Comparison of ENCODE assay signal across 12 mouse cellular contexts in genomic region chr7:133848180-133848579, GRCm38 (mm10).
"Had no signal": no experiment of that assay in that cellular context is flagged by ENCODE, and none has a peak within 500 bp of the region (broad histone marks: within the 10 kb centered on the region; RNA-seq: fewer than 3 reads in every experiment).

No protein-coding gene starts in this region.

- H3K4me3 ChIP-seq: layer of hippocampus, adult 2 months; limb, embryonic 12.5 days; liver, embryonic 13.5 days; midbrain, embryonic 13.5 days; stomach, embryonic 15.5 days had no signal

- H3K27ac ChIP-seq: layer of hippocampus, adult 2 months; limb, embryonic 12.5 days; liver, embryonic 13.5 days; midbrain, embryonic 13.5 days; stomach, embryonic 15.5 days had no signal

- H3K4me2 ChIP-seq: limb, embryonic 12.5 days; liver, embryonic 13.5 days; midbrain, embryonic 13.5 days; stomach, embryonic 15.5 days had no signal

- ATAC-seq: liver, postnatal 0 days; midbrain, embryonic 13.5 days had no signal

- H3K4me1 ChIP-seq: limb, embryonic 12.5 days; liver, embryonic 13.5 days; midbrain, embryonic 13.5 days; stomach, embryonic 15.5 days had no signal

- H3K36me3 ChIP-seq: limb, embryonic 12.5 days; liver, embryonic 13.5 days; midbrain, embryonic 13.5 days; stomach, embryonic 15.5 days had no signal

- H3K9me3 ChIP-seq: limb, embryonic 12.5 days; liver, embryonic 13.5 days; midbrain, embryonic 13.5 days; stomach, embryonic 15.5 days had no signal

- H3K27me3 ChIP-seq: limb, embryonic 12.5 days; liver, embryonic 13.5 days; midbrain, embryonic 13.5 days; stomach, embryonic 15.5 days had no signal

- H3K9ac ChIP-seq: limb, embryonic 12.5 days; liver, embryonic 13.5 days; liver, postnatal 0 days; midbrain, embryonic 13.5 days; stomach, embryonic 15.5 days had no signal

- DNase-seq: kidney, postnatal 10 days; kidney, postnatal 4 days; liver; liver, embryonic 13.5 days; liver, postnatal 0 days; right cerebral cortex, postnatal 14 days; thymus, adult 2 months; thymus, postnatal 25 days had no signal
